Mouse (Mus musculus) neural tube, embryonic 13.5 days (tissue): ENCODE data around the gene Kcnh1. TPM values are rescaled to one million over a fixed set of nuclear protein-coding genes. Genes with fewer than 3 reads are reported as not detected.

Experiments used
- ATAC-seq: fragments of 200-750 bp; cut with Nextera tagmentation; 2 replicates; pipeline ENCODE4 v1.8.0; 2017; ENCODE audit warnings: low read depth, mild to moderate bottlenecking, moderate TSS enrichment, moderate library complexity
- H3K27ac ChIP-seq: fragments of 300-500 bp; sonication (generic); replicated peaks from 2 replicates; pipeline ENCODE4 v1.5.1; 2015; ENCODE audit warnings: moderate library complexity, mild to moderate bottlenecking, inconsistent platforms
- H3K27me3 ChIP-seq: fragments of 300-500 bp; sonication (generic); 2 replicates; pipeline ENCODE4 v1.6.1; 2015; ENCODE audit warnings: mild to moderate bottlenecking, inconsistent platforms
- H3K36me3 ChIP-seq: fragments of 300-500 bp; sonication (generic); 2 replicates; pipeline ENCODE4 v1.6.1; 2015; ENCODE audit warnings: mild to moderate bottlenecking, inconsistent platforms
- H3K4me1 ChIP-seq: fragments of 300-500 bp; sonication (generic); replicated peaks from 2 replicates; pipeline ENCODE4 v1.6.1; 2015; ENCODE audit warnings: inconsistent platforms
- H3K4me2 ChIP-seq: fragments of 300-500 bp; sonication (generic); 2 replicates; pipeline ENCODE4 v1.6.1; 2015; ENCODE audit warnings: inconsistent platforms, mild to moderate bottlenecking, moderate library complexity
- H3K4me3 ChIP-seq: fragments of 300-500 bp; sonication (generic); 2 replicates; pipeline ENCODE4 v1.5.1; 2015; ENCODE audit warnings: mild to moderate bottlenecking, inconsistent platforms
- H3K9ac ChIP-seq: fragments of 300-500 bp; sonication (generic); 2 replicates; pipeline ENCODE4 v1.6.1; 2015; ENCODE audit warnings: moderate library complexity, mild to moderate bottlenecking, inconsistent platforms
- H3K9me3 ChIP-seq: fragments of 300-500 bp; sonication (generic); 2 replicates; pipeline ENCODE4 v1.6.1; 2016; ENCODE audit warnings: inconsistent platforms
- WGBS: fragments of 180-500 bp; shearing (Covaris S2); methylation state at CpG from one replicate; pipeline ENCODE4 v1.1.7; 2015; 5-methylcytosine and 5-hydroxymethylcytosine counted together
- polyA plus RNA-seq: library from polyadenylated mRNA; unstranded; fragments of >200 nt; fragmentation: Nextera tagmentation; extraction: Ambion mirVana; gene quantifications from 2 replicates; pipeline ENCODE4 v1.2.1, GENCODE M21; 2015

The Kcnh1 gene
- polyA plus RNA-seq, 1 experiment from 2014 or later: 3.9 TPM

GRCm38 (mm10) chr1:192449572-192450351 lies 259.2 kb downstream of the Kcnh1 start:
- 72% methylated on average over 4 of the region's 4 CpGs for WGBS
- ATAC-seq: no peak
- Histone ChIP-seq H3K27ac (no peak overlapping the region), H3K9ac (no peak overlapping the region), H3K4me3 (no peak overlapping the region), H3K4me2 (no peak overlapping the region), H3K27me3 (no peaks in the 10 kb centered on the region), H3K9me3 (no peaks in the 10 kb centered on the region), H3K4me1 (peaks cover 8% of the 10 kb centered on the region), H3K36me3 (no peaks in the 10 kb centered on the region)

DNA sequence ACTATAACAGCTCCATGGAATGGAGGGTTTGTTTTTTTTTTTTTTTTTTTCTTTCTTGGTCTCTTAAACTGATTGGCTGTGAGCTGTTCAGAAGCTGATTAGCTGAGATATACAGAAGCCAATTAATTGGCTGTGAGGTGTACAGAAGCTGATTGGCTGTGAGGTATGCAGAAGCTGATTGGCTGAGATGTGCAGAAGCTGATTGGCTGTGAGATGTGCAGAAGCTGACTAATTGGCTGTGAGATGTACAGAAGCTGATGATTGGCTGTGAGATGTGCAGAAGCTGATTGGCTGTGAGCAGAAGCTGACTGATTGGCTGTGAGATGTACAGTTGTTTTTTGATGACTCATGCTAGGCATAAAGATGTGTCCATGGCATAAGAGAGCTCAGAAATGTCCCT lies 259.9 kb downstream of the Kcnh1 start:
- Histone ChIP-seq H3K4me3 (no peak overlapping the region), H3K4me1 (peaks cover 9% of the 10 kb centered on the region), H3K9ac (no peak overlapping the region), H3K9me3 (no peaks in the 10 kb centered on the region), H3K36me3 (no peaks in the 10 kb centered on the region), H3K4me2 (no peak overlapping the region), H3K27me3 (no peaks in the 10 kb centered on the region), H3K27ac (no peak overlapping the region)
- ATAC-seq: no peak

DNA sequence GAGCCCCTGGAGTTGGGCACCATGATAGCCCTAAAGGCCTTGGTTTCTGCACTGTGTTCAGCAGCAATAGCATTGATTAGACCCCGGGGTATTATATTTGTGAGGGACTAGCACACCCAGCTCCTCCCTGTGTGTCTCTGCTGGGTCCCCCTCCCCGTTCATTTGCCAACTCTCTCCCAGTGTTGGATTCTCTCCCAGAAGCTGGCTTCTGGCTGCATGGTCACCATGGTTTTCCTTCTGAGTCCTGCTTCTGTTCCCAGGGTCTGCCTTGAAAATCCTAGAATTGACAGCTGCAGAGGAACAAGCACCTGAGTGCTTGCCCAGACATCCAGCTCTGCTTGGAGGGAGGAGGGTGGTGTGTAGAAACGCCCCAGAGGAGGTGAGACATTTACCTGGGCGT lies 261.1 kb downstream of the Kcnh1 start:
- no peaks in the 10 kb centered on the region for H3K27me3 ChIP-seq
- H3K9ac ChIP-seq: no peak overlapping the region
- H3K4me2 ChIP-seq: no peak overlapping the region
- no peak for ATAC-seq
- no peaks in the 10 kb centered on the region for H3K36me3 ChIP-seq
- 70% methylated on average over 4 of the region's 4 CpGs for WGBS
- H3K27ac ChIP-seq: no peak overlapping the region
- no peaks in the 10 kb centered on the region for H3K9me3 ChIP-seq
- no peak overlapping the region for H3K4me3 ChIP-seq
- peaks cover 9% of the 10 kb centered on the region for H3K4me1 ChIP-seq

DNA sequence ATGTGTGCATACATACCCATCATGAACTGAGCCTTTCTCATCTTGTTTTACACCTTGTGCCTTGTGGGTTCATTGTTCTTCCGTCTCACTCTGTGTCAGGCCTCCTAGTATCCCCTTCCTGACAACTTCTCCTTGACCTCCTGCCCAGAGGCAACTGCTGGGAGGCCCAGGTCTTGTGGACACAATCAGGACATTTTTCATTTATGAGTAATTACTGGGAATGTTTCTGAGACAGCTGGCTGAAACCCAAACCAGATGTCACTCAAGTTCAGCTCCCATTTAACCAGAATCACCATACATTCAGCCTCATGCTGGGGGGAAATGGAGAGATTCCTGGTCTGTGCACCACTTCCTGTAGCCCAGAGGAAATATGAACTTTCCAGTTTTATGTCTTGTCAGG lies 263.9 kb downstream of the Kcnh1 start:
- no peak for ATAC-seq
- no peak overlapping the region for H3K4me2 ChIP-seq
- peaks cover 9% of the 10 kb centered on the region for H3K4me1 ChIP-seq
- H3K9me3 ChIP-seq: no peaks in the 10 kb centered on the region
- no peak overlapping the region for H3K27ac ChIP-seq
- no peak overlapping the region for H3K4me3 ChIP-seq
- H3K27me3 ChIP-seq: no peaks in the 10 kb centered on the region
- 53% methylated on average over 1 of the region's 1 CpGs for WGBS
- no peaks in the 10 kb centered on the region for H3K36me3 ChIP-seq
- no peak overlapping the region for H3K9ac ChIP-seq

GRCm38 (mm10) chr1:192454981-192455380 lies 264.4 kb downstream of the Kcnh1 start:
- H3K27ac ChIP-seq: no peak overlapping the region
- ATAC-seq: no peak
- no peaks in the 10 kb centered on the region for H3K27me3 ChIP-seq
- H3K36me3 ChIP-seq: no peaks in the 10 kb centered on the region
- H3K4me2 ChIP-seq: no peak overlapping the region
- WGBS: 46% methylated on average over 4 of the region's 4 CpGs
- H3K4me3 ChIP-seq: no peak overlapping the region
- H3K4me1 ChIP-seq: peaks cover 9% of the 10 kb centered on the region
- H3K9ac ChIP-seq: no peak overlapping the region
- no peaks in the 10 kb centered on the region for H3K9me3 ChIP-seq

- ATAC-seq: no peak
- Histone ChIP-seq H3K9ac (no peak overlapping the region), H3K27me3 (no peaks in the 10 kb centered on the region), H3K9me3 (no peaks in the 10 kb centered on the region), H3K4me1 (peaks cover 9% of the 10 kb centered on the region), H3K36me3 (no peaks in the 10 kb centered on the region), H3K4me2 (no peak overlapping the region), H3K27ac (no peak overlapping the region), H3K4me3 (no peak overlapping the region)
- WGBS: 75% methylated on average over 3 of the region's 3 CpGs
These were observed 266.5 kb downstream of the Kcnh1 start for GRCm38 (mm10) chr1:192457037-192457436.

DNA sequence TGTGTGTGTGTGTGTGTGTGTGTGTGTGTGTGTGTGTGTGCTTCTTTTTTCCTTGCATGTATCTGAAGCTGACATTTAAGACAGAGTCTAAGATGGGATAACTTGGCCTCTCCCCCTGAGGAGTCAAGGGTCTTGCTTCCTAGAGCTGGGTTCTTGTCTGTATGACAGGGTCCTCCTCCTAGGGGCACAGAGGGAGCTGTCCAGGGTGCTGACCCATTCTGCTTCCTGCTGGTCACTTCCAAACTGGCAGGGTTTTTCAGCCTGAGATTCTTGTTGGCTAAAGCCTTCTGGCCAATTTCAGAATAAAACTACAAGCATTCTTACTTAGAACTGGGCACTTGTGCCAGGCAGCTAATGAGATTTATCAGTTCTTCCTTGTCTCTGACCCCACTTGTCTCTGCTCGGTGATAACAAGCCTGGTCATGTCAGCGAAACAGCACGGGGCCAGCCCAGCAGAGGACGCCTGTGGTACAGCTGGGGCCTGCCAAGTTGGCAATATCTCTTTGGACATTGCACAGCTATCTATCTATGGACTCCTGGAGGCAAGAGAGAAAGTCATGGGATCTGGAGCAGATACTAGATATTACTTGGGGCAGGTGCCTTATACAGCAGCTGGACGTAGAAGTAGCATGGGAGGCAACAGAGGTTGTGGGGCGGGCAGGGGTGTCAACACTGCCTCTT lies 267.1 kb downstream of the Kcnh1 start:
- no peak overlapping the region for H3K4me2 ChIP-seq
- no peaks in the 10 kb centered on the region for H3K27me3 ChIP-seq
- H3K4me3 ChIP-seq: no peak overlapping the region
- no peak overlapping the region for H3K27ac ChIP-seq
- WGBS: 81% methylated on average over 6 of the region's 6 CpGs
- ATAC-seq: no peak
- H3K9ac ChIP-seq: no peak overlapping the region
- no peaks in the 10 kb centered on the region for H3K36me3 ChIP-seq
- H3K9me3 ChIP-seq: no peaks in the 10 kb centered on the region
- peaks cover 9% of the 10 kb centered on the region for H3K4me1 ChIP-seq

- Histone ChIP-seq H3K4me1 (no peaks in the 10 kb centered on the region), H3K9me3 (no peaks in the 10 kb centered on the region), H3K27ac (no peak overlapping the region), H3K9ac (no peak overlapping the region), H3K27me3 (no peaks in the 10 kb centered on the region), H3K4me3 (no peak overlapping the region), H3K36me3 (no peaks in the 10 kb centered on the region), H3K4me2 (no peak overlapping the region)
- 78% methylated on average over 4 of the region's 4 CpGs for WGBS
- no peak for ATAC-seq
These were observed 273.2 kb downstream of the Kcnh1 start for GRCm38 (mm10) chr1:192463732-192464131.

GRCm38 (mm10) chr1:192472366-192472765 lies 281.8 kb downstream of the Kcnh1 start:
- H3K9ac ChIP-seq: no peak overlapping the region
- no peak for ATAC-seq
- WGBS: 66% methylated on average over 4 of the region's 4 CpGs

DNA sequence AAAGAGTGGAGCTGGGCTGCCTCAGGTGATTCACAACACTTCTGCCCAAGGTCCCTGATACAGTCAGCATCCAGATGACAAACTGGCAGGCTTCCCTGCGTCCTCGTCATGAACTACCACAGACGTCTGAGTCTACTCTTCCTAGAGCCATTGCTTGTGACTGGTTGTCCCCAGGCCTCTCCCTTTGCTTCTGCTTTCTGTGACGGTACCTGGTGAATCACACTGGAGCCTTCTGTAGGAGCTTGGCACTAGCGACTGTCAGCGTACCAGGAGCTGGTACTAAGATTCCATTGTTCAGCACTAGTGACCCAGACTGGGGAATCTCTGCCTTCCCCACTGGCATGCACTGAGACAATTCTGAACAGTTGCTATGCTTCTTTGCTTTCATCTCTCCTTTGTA lies 282.6 kb downstream of the Kcnh1 start:
- Histone ChIP-seq H3K4me1 (no peaks in the 10 kb centered on the region), H3K4me3 (no peak overlapping the region), H3K27ac (no peak overlapping the region), H3K9ac (no peak overlapping the region), H3K36me3 (no peaks in the 10 kb centered on the region), H3K4me2 (no peak overlapping the region), H3K9me3 (no peaks in the 10 kb centered on the region), H3K27me3 (no peaks in the 10 kb centered on the region)
- WGBS: 93% methylated on average over 6 of the region's 6 CpGs
- no peak for ATAC-seq

More at GRCm38 (mm10) chr1:192472366-192472765, 281.8 kb downstream of the Kcnh1 start:
- Histone ChIP-seq H3K4me1 (no peaks in the 10 kb centered on the region), H3K27me3 (no peaks in the 10 kb centered on the region), H3K27ac (no peak overlapping the region), H3K9me3 (no peaks in the 10 kb centered on the region), H3K4me3 (no peak overlapping the region), H3K4me2 (no peak overlapping the region), H3K36me3 (no peaks in the 10 kb centered on the region)

GRCm38 (mm10) chr1:192476704-192477103 lies 286.1 kb downstream of the Kcnh1 start:
- H3K4me3 ChIP-seq: no peak overlapping the region
- H3K36me3 ChIP-seq: no peaks in the 10 kb centered on the region
- no peaks in the 10 kb centered on the region for H3K4me1 ChIP-seq
- H3K9me3 ChIP-seq: no peaks in the 10 kb centered on the region
- no peak overlapping the region for H3K4me2 ChIP-seq
- no peak overlapping the region for H3K9ac ChIP-seq
- H3K27me3 ChIP-seq: no peaks in the 10 kb centered on the region
- H3K27ac ChIP-seq: no peak overlapping the region
- WGBS: 83% methylated on average over 7 of the region's 7 CpGs
- ATAC-seq: no peak

DNA sequence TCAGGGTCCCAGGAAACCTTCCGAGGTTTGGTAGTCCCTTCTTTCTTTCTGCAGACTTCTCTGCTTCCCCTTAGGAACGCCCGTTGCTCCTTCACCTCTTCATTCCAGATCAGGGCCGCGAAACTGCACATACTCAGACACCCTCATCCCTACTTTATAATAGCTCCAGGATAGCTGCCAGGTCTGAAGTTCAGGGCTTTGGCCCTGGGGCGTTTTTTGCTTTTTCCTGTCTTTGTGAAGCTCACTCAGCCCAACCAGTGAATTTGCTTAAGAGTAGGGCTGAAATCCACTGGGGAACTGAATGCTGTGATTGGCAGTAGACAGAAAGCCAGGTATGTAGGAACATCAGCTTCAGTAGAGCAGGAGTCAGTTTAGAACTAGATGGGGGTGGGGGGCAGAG lies 287.0 kb downstream of the Kcnh1 start:
- H3K27ac ChIP-seq: no peak overlapping the region
- H3K9me3 ChIP-seq: no peaks in the 10 kb centered on the region
- no peaks in the 10 kb centered on the region for H3K4me1 ChIP-seq
- H3K36me3 ChIP-seq: no peaks in the 10 kb centered on the region
- ATAC-seq: no peak
- no peak overlapping the region for H3K4me2 ChIP-seq
- H3K9ac ChIP-seq: no peak overlapping the region
- H3K27me3 ChIP-seq: no peaks in the 10 kb centered on the region
- H3K4me3 ChIP-seq: no peak overlapping the region
- 83% methylated on average over 6 of the region's 6 CpGs for WGBS

- Histone ChIP-seq H3K27me3 (no peaks in the 10 kb centered on the region), H3K36me3 (no peaks in the 10 kb centered on the region), H3K9me3 (no peaks in the 10 kb centered on the region), H3K4me3 (no peak overlapping the region), H3K9ac (no peak overlapping the region), H3K4me2 (no peak overlapping the region), H3K27ac (no peak overlapping the region), H3K4me1 (no peaks in the 10 kb centered on the region)
- no peak for ATAC-seq
- WGBS: 79% methylated on average over 5 of the region's 5 CpGs
These were observed 287.6 kb downstream of the Kcnh1 start for GRCm38 (mm10) chr1:192478176-192478575.
